Mouse (Mus musculus) heart, postnatal 36 days (tissue): ENCODE measurements around the gene Sytl2. TPM values are rescaled to one million over a fixed set of nuclear protein-coding genes. Genes with fewer than 3 reads are reported as not detected.

Experiments used
- DNase-seq, 2 experiments: peaks; one replicate each; pipeline ENCODE4 v3.0.0; 2021 to 2022
- intact Hi-C: fragments of 180-260 bp; cut with DNase I; formaldehyde crosslinking; loops from one replicate; pipeline ENCODE4 v1.15.1; 2025
- total RNA-seq, 2 experiments: library from RNA; stranded (reverse); gene quantifications; 2 replicates each; pipeline ENCODE4 v1.2.3; 2021

The Sytl2 gene
- total RNA-seq, 2 experiments from 2014 or later: 2.6 to 2.7 TPM

DNA sequence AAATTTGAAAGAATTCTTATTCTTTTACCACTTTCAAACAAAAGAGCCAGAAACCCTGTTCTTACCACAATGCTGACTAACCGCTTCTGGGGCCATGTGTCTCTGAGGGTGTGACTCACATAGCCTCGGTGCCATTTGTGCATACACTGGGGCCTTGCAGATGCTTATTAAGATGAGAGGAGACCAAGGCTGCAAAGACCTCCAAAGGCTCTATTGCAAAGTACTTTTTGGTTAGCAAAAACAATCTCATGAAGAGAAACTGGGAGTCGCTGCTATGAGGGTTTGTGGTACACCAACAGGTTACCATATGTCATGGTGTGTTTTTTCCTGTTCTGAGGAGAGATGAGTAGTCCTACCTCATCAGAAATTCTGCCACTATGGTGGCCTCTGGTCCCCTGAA is 53.4 kb downstream of the Sytl2 start:
- no peak for DNase-seq
- intact Hi-C loops: no loop called here

DNA sequence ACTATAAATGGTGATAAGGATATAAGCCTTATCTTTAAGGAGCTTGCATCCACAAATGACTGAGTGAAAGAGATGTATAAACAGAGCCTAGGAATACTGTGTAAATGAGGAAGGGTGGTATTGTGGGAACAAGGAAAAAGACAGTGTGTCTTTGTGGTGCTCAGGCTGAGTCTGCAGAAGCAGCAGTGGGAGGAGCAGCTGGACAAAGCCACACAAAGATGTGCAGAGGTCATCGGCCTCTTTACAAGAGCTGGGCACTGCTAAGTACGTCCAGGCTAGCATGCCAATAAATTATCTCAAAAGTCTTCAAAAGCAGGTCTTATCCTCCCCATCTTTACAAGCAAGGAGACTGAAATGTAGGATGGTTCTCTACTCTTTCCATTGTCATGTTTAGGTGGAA is 53.9 kb downstream of the Sytl2 start:
- intact Hi-C loops: no loop called here
- no peak for DNase-seq

DNA sequence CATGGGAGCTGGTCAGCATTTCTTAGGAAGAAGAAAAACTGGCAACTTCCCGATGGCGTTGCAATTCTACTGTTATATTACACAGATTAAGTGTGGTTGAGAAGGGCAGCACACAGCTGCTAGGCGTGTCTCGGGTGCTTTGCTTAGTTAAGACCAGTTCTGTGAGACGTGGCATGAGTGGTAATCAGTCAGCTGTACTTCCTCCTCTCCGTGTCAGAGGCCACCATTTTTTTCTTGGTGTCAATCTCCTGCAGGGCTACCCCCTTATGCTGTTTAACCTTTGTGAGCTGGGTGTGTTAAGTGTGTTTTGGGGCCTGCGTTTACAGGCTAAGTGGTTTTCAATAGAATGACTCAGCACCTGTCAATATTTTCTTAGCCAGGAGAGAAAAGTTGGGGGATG is 60.7 kb downstream of the Sytl2 start:
- intact Hi-C loops: no loop called here
- DNase-seq: no peak

DNA sequence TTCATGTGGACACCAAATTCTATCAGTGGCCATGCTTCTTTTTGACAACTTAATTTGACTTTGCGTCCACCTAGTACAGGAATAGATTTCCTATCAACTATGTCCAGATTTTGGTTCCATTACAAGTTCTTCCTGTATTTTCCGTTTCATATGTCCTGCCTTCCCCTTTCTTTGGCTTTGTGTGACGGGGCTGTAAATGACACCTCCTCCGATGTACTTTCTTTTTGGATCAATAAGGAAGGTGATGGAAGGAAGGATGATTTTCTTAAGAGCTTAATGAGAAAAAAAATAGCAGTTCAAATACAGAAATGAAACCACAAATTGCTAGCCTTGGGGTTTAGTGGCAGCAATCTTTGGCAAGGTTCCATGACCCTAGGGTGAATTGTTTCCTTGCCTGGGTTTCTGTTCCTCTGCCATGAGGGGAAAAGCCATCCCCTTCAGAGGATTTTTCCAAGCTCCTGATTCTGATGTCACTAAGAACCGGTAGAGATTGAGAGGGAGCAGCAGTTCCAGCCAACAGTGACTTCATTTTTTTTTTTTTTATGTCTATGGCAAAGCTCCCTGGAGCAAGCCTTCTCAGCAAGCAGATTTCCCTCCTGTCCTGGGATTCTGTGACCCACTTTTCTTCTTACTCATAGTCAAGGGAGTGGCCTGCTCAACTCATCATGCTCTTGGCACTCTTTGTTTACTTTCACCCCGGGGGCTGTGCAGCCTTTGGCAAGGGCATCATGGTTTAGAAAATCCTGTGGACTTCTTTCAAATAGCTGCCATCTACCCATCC is 68.2 kb downstream of the Sytl2 start:
- intact Hi-C loops: no loop called here
- DNase-seq: peak; percentile 11 to 29

- no peak for DNase-seq
- intact Hi-C loops: no loop called here
These were observed 70.8 kb downstream of the Sytl2 start for GRCm38 (mm10) chr7:90372804-90373203.

DNA sequence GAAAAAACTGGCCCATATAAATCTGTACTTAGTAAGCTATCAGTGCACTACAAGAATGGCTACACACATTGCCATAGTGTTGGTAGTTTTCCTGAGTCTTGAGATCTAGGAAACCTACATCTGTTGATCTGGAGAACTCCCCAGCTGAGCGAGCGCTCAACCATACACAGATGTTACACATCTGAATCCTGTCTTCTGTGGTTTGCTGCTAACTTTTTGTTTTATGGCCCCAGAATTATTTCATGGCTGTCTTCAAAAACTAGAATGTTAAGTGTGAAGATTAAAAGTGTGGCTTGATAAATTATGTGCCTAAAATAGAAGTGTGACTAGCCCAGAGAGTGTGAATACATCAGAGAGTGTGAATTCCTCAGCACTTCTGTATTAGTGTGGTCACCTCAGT is 82.4 kb downstream of the Sytl2 start:
- intact Hi-C loops: no loop called here

GRCm38 (mm10) chr7:90386885-90387459 is 84.9 kb downstream of the Sytl2 start:
- DNase-seq: peak in 1 of 2 experiments; percentile 14
- intact Hi-C loops: no loop called here

More for the DNA sequence above, 82.4 kb downstream of the Sytl2 start:
- DNase-seq: no peak

DNA sequence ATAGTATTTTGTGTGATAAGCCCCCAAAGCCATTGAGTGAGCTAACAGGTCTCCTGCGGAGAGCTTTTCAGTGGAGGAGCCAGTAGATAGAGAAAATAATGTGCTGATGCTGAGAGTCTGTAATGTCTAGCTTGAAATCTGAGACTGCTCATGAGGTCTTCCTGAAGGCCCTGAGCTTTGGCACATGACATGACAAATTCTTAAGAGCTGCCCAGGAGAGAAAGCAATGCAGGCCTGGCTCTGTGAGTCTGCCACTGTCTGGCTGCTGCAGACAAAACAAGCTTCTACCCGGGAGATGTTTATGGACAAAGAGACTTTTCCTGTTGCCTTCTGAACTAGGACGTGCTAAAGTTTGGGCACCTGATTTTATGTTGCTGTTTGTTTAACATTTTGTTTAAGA is 87.7 kb downstream of the Sytl2 start:
- DNase-seq: no peak
- intact Hi-C loops: no loop called here

- intact Hi-C loops: no loop called here
- DNase-seq: no peak
These were observed 93.0 kb downstream of the Sytl2 start for GRCm38 (mm10) chr7:90395073-90395472.

GRCm38 (mm10) chr7:90395928-90396327 is 93.9 kb downstream of the Sytl2 start:
- no peak for DNase-seq
- intact Hi-C loops: no loop called here

DNA sequence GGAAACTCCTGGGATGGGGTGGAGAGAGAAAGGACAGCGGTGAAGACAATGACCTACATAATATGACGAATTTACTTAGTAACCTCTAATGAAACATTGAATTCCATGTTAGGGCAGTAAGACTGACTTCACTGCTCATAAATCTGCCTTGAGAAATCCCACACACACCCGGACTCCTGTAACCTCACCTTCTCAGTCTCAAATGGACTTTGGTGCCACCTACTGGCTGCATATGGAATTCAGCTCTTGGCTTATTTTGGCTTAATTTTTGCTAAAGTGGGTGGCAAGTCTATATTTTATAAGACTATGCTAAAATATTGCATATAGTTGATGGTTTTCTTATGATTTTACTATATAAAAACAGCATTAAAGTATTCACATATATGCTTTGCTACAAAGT is 107.9 kb downstream of the Sytl2 start:
- DNase-seq: peak; percentile 57 to 76
- intact Hi-C loops: loop anchor here (1.0 to 5.0 kb wide), 4 partner anchors 11 to 413 kb away; partner anchors contain the start of gene Ccdc83

GRCm38 (mm10) chr7:90426020-90427001 is 124.3 kb downstream of the Sytl2 start, which contains the start of gene Ccdc89:
TSS of gene Ccdc89 (plus strand) at chr7:90426577.
- DNase-seq: peak; percentile 75 to 78
- intact Hi-C loops: loop anchor here (2.0 to 10.0 kb wide), 2 partner anchors 16 to 442 kb away; partner anchors contain the start of genes Crebzf and Eed

- intact Hi-C loops: loop anchor here (2.0 to 10.0 kb wide), 2 partner anchors 16 to 442 kb away; partner anchors contain the start of genes Crebzf and Eed
- DNase-seq: peak in 1 of 2 experiments; percentile 8
These were observed 125.0 kb downstream of the Sytl2 start for GRCm38 (mm10) chr7:90427006-90427405.

- DNase-seq: no peak
- intact Hi-C loops: no loop called here
These were observed 130.2 kb downstream of the Sytl2 start for GRCm38 (mm10) chr7:90432221-90432620.

DNA sequence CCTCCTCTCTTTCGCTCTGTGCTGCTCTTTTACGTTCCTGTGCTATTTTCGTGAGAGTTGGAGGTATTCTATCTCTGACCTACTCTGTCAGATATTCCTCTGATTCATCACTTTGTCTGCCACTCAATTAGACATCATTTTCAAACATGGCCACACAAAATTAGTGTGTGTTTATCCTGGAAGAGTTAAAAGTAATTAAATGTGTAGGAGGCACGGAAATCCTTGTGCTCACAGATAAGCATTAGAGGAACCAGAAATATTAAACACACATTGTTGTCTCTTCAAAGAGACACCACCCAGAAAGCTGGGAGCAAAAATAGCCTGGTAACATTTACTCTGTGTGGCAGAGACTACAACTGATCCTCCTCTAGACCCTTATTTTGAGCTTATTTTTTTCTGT is 138.0 kb downstream of the Sytl2 start:
- no peak for DNase-seq
- intact Hi-C loops: no loop called here

DNA sequence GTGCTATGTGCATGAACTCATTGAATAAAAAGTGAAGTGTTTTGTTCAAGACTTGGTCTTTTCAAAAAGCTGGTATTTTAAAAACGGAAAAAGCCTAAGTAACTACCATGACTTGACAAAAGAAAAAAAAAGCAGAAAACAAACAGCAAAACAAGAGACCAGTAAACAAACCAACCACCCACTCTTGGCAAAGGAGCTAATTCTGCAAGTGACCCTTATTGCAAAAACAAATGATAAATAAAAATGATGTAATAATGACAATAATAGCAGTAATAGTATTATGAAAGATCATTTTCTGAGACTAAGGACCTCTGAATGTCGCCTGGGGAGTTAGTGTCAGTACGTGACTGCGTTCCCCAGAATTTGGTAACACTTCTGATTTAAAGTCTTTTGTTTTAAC is 140.0 kb downstream of the Sytl2 start:
- intact Hi-C loops: loop anchor here (1.0 to 2.0 kb wide), 2 partner anchors 15 to 501 kb away; partner anchors contain the start of genes Ccdc89 and Hikeshi
- DNase-seq: peak in 1 of 2 experiments; percentile 13

DNA sequence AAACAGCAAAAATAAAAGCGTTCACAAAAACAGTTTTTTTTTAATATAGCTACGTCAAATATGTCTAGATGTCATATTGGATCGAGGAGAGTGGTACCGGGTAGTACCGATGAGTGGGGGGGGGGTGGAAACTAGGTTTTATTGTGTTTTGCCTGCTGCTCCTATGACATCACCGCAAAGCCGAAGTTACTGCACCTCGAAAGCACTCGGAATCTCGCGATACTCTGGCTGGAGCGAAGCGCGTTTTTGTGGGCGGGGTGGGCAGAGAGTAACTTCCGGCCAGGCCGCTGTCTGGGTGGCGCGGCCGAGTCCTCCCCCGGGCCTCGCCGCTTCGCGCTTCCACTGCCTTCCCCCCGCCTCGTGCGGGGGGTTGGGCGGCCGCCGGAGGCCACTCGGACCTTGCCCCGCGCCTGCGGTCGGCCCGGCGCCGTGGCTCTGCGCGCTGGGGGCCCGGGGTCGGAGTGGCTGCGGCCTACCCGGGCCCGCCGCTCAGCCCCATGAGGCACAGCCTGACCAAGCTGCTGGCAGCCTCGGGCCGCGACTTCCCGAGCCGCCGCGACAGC is 140.5 kb downstream of the Sytl2 start, which contains the start of gene Crebzf:
Crebzf (plus strand) TSS at position 212 of the 563 bp plus-strand sequence.
- intact Hi-C loops: loop anchor here (1.0 to 2.0 kb wide), 3 partner anchors 16 to 501 kb away; partner anchors contain the start of genes Ccdc89 and Hikeshi

DNA sequence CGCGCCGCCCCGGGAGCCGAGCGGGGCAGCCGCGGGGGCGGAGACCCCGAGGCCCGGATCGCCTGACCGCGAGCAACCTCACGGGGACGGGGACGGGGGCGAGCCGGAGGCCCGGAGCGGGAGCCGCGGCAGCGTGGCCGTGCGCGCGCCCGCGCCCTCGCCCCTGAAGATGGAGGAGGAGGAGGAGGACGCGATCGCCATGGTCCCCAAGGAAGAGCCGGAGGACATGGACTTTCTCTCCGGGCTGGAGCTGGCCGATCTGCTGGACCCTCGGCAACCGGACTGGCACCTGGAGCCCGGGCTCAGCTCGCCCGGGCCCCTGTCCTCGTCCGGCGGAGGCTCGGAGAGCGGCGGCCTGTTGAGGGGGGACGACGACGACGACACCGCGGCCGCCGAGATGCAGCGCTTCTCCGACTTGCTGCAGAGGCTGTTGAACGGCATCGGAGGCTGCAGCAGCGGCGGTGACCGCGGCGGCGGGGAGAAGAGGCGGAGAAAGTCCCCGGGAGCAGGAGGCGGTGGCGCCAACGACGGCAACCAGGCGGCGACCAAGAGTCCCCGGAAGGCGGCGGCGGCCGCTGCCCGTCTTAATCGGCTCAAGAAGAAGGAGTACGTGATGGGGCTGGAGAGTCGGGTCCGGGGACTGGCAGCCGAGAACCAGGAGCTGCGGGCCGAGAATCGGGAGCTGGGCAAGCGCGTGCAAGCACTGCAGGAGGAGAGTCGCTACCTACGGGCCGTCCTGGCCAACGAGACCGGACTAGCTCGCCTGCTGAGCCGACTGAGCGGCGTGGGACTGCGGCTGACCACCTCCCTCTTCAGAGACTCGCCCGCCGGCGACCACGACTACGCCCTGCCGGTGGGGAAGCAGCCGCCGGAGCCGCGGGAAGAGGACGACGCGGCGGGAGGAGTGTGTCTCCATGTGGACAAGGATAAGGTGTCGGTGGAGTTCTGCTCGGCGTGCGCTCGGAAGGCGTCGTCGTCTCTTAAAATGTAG is 141.3 kb downstream of the Sytl2 start:
- intact Hi-C loops: loop anchor here (1.0 to 2.0 kb wide), 3 partner anchors 13 to 32 kb away; partner anchors contain the start of gene Ccdc89
- peak; percentile 68 to 76 for DNase-seq

More for the DNA sequence above, 140.5 kb downstream of the Sytl2 start, which contains the start of gene Crebzf:
- peak; percentile 93 to 97 for DNase-seq
